Mouse (Mus musculus) MEL (cell line): ENCODE measurements around the gene Hist1h3e.
A peak's percentile ranks its signal among the peaks of the same experiment; 100 is the strongest.

Experiments
- CTCF ChIP-seq, 3 experiments: IDR thresholded peaks in 2 of 3; conservative IDR thresholded peaks in 1 of 3; 2 replicates each; pipeline ENCODE4 v1.5.1; 2011 to 2012; ENCODE audit warnings: low read length in 3 of 3, low read depth in 2 of 3, mild to moderate bottlenecking in 2 of 3, improper control_type of control experiment in 1 of 3, inconsistent platforms in 1 of 3, mixed read lengths in 1 of 3, moderate library complexity in 1 of 3; ENCODE audit not compliant: control insufficient read depth in 1 of 3, insufficient read depth in 1 of 3, poor library complexity in 1 of 3, severe bottlenecking in 1 of 3
- E2F4 ChIP-seq: IDR thresholded peaks from 2 replicates; pipeline ENCODE4 v1.6.1; 2011; ENCODE audit warnings: low read depth, low read length, improper control_type of control experiment, borderline replicate concordance
- EP300 ChIP-seq, 2 experiments: IDR thresholded peaks; 2 replicates each; pipeline ENCODE4 v1.6.1; 2011; ENCODE audit warnings: improper control_type of control experiment in 2 of 2, low read length in 2 of 2, low read depth in 1 of 2, mild to moderate bottlenecking in 1 of 2
- GATA1 ChIP-seq: IDR thresholded peaks from 2 replicates; pipeline ENCODE4 v1.6.1; 2011; ENCODE audit warnings: low read depth, low read length, improper control_type of control experiment
- MAX ChIP-seq: IDR thresholded peaks from 2 replicates; pipeline ENCODE4 v1.6.1; 2011; ENCODE audit warnings: low read length, improper control_type of control experiment
- POLR2A ChIP-seq, 2 experiments: IDR thresholded peaks; 2 replicates each; pipeline ENCODE4 v1.6.1; 2011 to 2012; ENCODE audit warnings: low read length in 2 of 2, mild to moderate bottlenecking in 2 of 2, control low read depth in 1 of 2, improper control_type of control experiment in 1 of 2, low read depth in 1 of 2, moderate library complexity in 1 of 2; ENCODE audit not compliant: control insufficient read depth in 1 of 2, insufficient read depth in 1 of 2, poor library complexity in 1 of 2
- POLR2AphosphoS2 ChIP-seq: IDR thresholded peaks from 2 replicates; pipeline ENCODE4 v1.6.1; 2011; ENCODE audit warnings: low read length, improper control_type of control experiment
- RCOR1 ChIP-seq: IDR thresholded peaks from 2 replicates; pipeline ENCODE4 v1.6.1; 2012; ENCODE audit warnings: low read depth, mild to moderate bottlenecking, inconsistent platforms, low read length, improper control_type of control experiment
- SIN3A ChIP-seq: IDR thresholded peaks from 2 replicates; pipeline ENCODE4 v1.6.1; 2012; ENCODE audit warnings: low read length, improper control_type of control experiment, inconsistent platforms
- TAL1 ChIP-seq: IDR thresholded peaks from 2 replicates; pipeline ENCODE4 v1.6.1; 2012; ENCODE audit warnings: mild to moderate bottlenecking, inconsistent platforms, low read length, moderate library complexity, mixed read lengths
- TCF12 ChIP-seq: IDR thresholded peaks from 2 replicates; pipeline ENCODE4 v1.6.1; 2014; ENCODE audit warnings: low read depth, mild to moderate bottlenecking, inconsistent platforms, low read length, improper control_type of control experiment, moderate library complexity

GRCm38 (mm10) chr13:23595622-23596372, 33.6 kb upstream of the Hist1h3e start:
- TF ChIP-seq CTCF (IDR thresholded peaks at IDR 0.05 in 2 of 3, conservative IDR thresholded peaks at IDR 0.05 in 1 of 3; ENCODE audit: control insufficient read depth in 1 of 3, insufficient read depth in 1 of 3, low read depth in 2 of 3, low read length in 3 of 3, poor library complexity in 1 of 3, severe bottlenecking in 1 of 3) (no peak), POLR2AphosphoS2 (no peak), POLR2A (IDR thresholded peaks at IDR 0.05; ENCODE audit: control insufficient read depth in 1 of 2, insufficient read depth in 1 of 2, low read depth in 1 of 2, low read length in 2 of 2, poor library complexity in 1 of 2) (no peak), TAL1 (peak; percentile 88), EP300 (IDR thresholded peaks at IDR 0.05; ENCODE audit: low read depth in 1 of 2, low read length in 2 of 2) (peak; percentile 26 to 74; a peak in 3 of 4 replicates), SIN3A (no peak), RCOR1 (0 out of 2 replicates have a peak, but pooled peaks have one; percentile 11), E2F4 (no peak), TCF12 (peak; percentile 67), MAX (no peak), GATA1 (peak; percentile 38; the same call in 1 of the 2 replicates)
